Mouse (Mus musculus): ENCODE results near the gene Glt1d1.

DNA sequence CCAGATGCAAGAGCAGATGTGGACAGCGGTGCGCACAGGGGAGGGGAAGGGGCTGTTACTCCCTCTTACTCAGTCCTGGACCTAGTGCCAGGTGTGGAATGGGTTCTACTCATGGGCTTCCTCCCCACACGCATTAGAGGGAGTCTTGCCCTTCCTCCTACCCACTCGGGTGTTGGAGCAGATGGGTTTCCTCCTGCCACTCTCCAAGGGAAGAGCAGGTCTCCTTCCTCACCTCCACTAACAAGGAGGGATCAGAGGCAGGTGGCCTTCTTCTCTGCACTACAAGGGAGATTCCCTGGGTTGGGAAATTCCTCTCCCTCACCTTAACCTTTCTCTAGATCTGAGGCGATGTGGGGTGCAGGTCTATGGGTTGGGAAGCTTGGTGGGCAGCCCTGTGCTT is 15.9 kb upstream of the Glt1d1 start:
- TF ChIP-seq POLR2A (IDR thresholded peaks at IDR 0.05; ENCODE audit: insufficient read depth, low read depth, low read length) (no peak), CTCF (IDR thresholded peaks at IDR 0.05) (no peak)
